25 mouse cellular contexts compared by ENCODE assay signal in genomic region chr6:119022850-119023249, GRCm38 (mm10).
DNase-seq lines count a peak whose midpoint lies in the region; ATAC-seq and TF ChIP-seq lines count a peak whose summit lies in the region.
"Had no signal": no experiment of that assay in that cellular context is flagged by ENCODE, and none has a peak within 500 bp of the region (broad histone marks: within the 10 kb centered on the region; RNA-seq: fewer than 3 reads in every experiment).

No protein-coding gene starts in this region.

- 0 out of 2 replicates have a peak, but pooled peaks cover 6% of the 10 kb centered on the region for H3K4me1 ChIP-seq in hindbrain, postnatal 0 days (ENCODE audit: insufficient read depth, low read length)
- no peaks in the 10 kb centered on the region for H3K4me1 ChIP-seq in hindbrain, embryonic 11.5 days (replicated peaks; ENCODE audit: control insufficient read depth, insufficient read depth, low read length)
- peaks cover 2% of the 10 kb centered on the region; the same call in 1 of the 2 replicates for H3K4me1 ChIP-seq in lung, adult 2 months (ENCODE audit: control insufficient read depth, insufficient read depth, low read length)

- H3K27me3 ChIP-seq in hindbrain, postnatal 0 days (ENCODE audit: insufficient read depth, low read length), result no peaks in the 10 kb centered on the region
- H3K27me3 ChIP-seq in hindbrain, embryonic 11.5 days (ENCODE audit: control insufficient read depth, insufficient read depth, low read length), result no peaks in the 10 kb centered on the region
- H3K27me3 ChIP-seq: embryonic facial prominence, embryonic 12.5 days; hindbrain, embryonic 12.5 days; limb, embryonic 12.5 days; liver, embryonic 13.5 days; neural tube, embryonic 15.5 days; stomach, embryonic 15.5 days had no signal

- WGBS in hindbrain, postnatal 0 days, result 78% methylated on average over 2 of the region's 2 CpGs
- 53% methylated on average over 2 of the region's 2 CpGs for WGBS in hindbrain, embryonic 11.5 days
- WGBS in lung, adult 2 months, result 50% methylated on average over 2 of the region's 2 CpGs

- H3K36me3 ChIP-seq in hindbrain, postnatal 0 days (ENCODE audit: insufficient read depth, low read length), result no peaks in the 10 kb centered on the region
- no peaks in the 10 kb centered on the region for H3K36me3 ChIP-seq in hindbrain, embryonic 11.5 days (ENCODE audit: control insufficient read depth, insufficient read depth, low read length)
- H3K36me3 ChIP-seq: embryonic facial prominence, embryonic 12.5 days; heart, embryonic 10.5 days; hindbrain, embryonic 12.5 days; liver, embryonic 13.5 days; midbrain, embryonic 10.5 days; neural tube, embryonic 15.5 days; stomach, embryonic 15.5 days had no signal

- H3K4me3 ChIP-seq in hindbrain, postnatal 0 days (ENCODE audit: low read length), result no peak overlapping the region
- no peak overlapping the region for H3K4me3 ChIP-seq in hindbrain, embryonic 11.5 days (ENCODE audit: low read depth, low read length)
- no peak overlapping the region for H3K4me3 ChIP-seq in lung, adult 2 months (replicated peaks; ENCODE audit: extremely low read depth, low read depth, low read length)
- H3K4me3 ChIP-seq: embryonic facial prominence, embryonic 12.5 days; heart, embryonic 10.5 days; hindbrain, embryonic 12.5 days; limb, embryonic 12.5 days; liver, embryonic 13.5 days; midbrain, embryonic 10.5 days; neural tube, embryonic 15.5 days; stomach, embryonic 15.5 days had no signal

- TF ChIP-seq POLR2A in lung, adult 2 months (IDR thresholded peaks at IDR 0.05; ENCODE audit: borderline replicate concordance, extremely low read depth, low read depth, low read length), result no peak

- no peak overlapping the region for H3K27ac ChIP-seq in hindbrain, postnatal 0 days
- no peak overlapping the region for H3K27ac ChIP-seq in hindbrain, embryonic 11.5 days (ENCODE audit: low read depth, low read length)
- H3K27ac ChIP-seq: embryonic facial prominence, embryonic 12.5 days; heart, embryonic 10.5 days; hindbrain, embryonic 12.5 days; limb, embryonic 12.5 days; liver, embryonic 13.5 days; macrophage; midbrain, embryonic 10.5 days; neural tube, embryonic 15.5 days; stomach, embryonic 15.5 days had no signal

- no peak for ATAC-seq in hindbrain, postnatal 0 days
- ATAC-seq in hindbrain, embryonic 11.5 days (ENCODE audit: low FRiP score), result no peak
- no peak for ATAC-seq in megakaryocyte, adult 5-6 weeks (ENCODE audit: poor library complexity, severe bottlenecking)

- no peak overlapping the region for H3K9ac ChIP-seq in hindbrain, postnatal 0 days (replicated peaks; ENCODE audit: low read length)
- H3K9ac ChIP-seq in hindbrain, embryonic 11.5 days (ENCODE audit: low read depth, low read length), result no peak overlapping the region
- H3K9ac ChIP-seq: embryonic facial prominence, embryonic 12.5 days; hindbrain, embryonic 12.5 days; limb, embryonic 12.5 days; liver, embryonic 13.5 days; neural tube, embryonic 15.5 days; stomach, embryonic 15.5 days had no signal

- peak; percentile 47 for TF ChIP-seq CTCF in hindbrain, postnatal 0 days (IDR thresholded peaks at IDR 0.05; ENCODE audit: low read depth)
- peak; percentile 21; the same call in 1 of the 2 replicates for TF ChIP-seq CTCF in lung, adult 2 months (IDR thresholded peaks at IDR 0.05; ENCODE audit: insufficient read depth, low read length)

- DNase-seq in hindbrain, postnatal 0 days (ENCODE audit: low spot score), result no peak
- no peak for DNase-seq in hindbrain, embryonic 11.5 days (ENCODE audit: low spot score)
- DNase-seq in lung, adult 2 months, result no peak
- no peak for DNase-seq in lung, adult 18-20 months
- DNase-seq in thymus, postnatal 14 days, result peak; percentile 45
- DNase-seq in thymus, adult 18-20 months, result no peak
- DNase-seq in right cerebral cortex, postnatal 4 days, result no peak
- DNase-seq: adrenal gland, postnatal 14 days; B cell, adult 2 months; cerebellum, adult 2 months; cerebellum, postnatal 25 days; kidney, adult 2 months; kidney, postnatal 10 days; layer of hippocampus, postnatal 36 days; liver, embryonic 13.5 days; right cerebral cortex, adult 18-20 months had no signal

- H3K4me2 ChIP-seq in hindbrain, postnatal 0 days (ENCODE audit: low read depth, low read length), result no peak overlapping the region
- H3K4me2 ChIP-seq in hindbrain, embryonic 11.5 days (replicated peaks; ENCODE audit: low read depth, low read length), result no peak overlapping the region
- H3K4me2 ChIP-seq: embryonic facial prominence, embryonic 12.5 days; hindbrain, embryonic 12.5 days; limb, embryonic 12.5 days; liver, embryonic 13.5 days; neural tube, embryonic 15.5 days; stomach, embryonic 15.5 days had no signal

- no peaks in the 10 kb centered on the region for H3K9me3 ChIP-seq in hindbrain, postnatal 0 days (ENCODE audit: low read length)
- no peaks in the 10 kb centered on the region for H3K9me3 ChIP-seq in hindbrain, embryonic 11.5 days (ENCODE audit: control insufficient read depth, low read length)
- H3K9me3 ChIP-seq: embryonic facial prominence, embryonic 12.5 days; heart, embryonic 10.5 days; hindbrain, embryonic 12.5 days; limb, embryonic 12.5 days; liver, embryonic 13.5 days; midbrain, embryonic 10.5 days; neural tube, embryonic 15.5 days; stomach, embryonic 15.5 days had no signal
